Mouse (Mus musculus) B cell, adult 67 days (primary cell): ENCODE data around the gene A930017K11Rik. TPM values are rescaled to one million over a fixed set of nuclear protein-coding genes. Genes with fewer than 3 reads are reported as not detected.

Experiments used
- total RNA-seq, 2 experiments: library from RNA; stranded (reverse); gene quantifications; 4 replicates each; pipeline ENCODE4 v1.2.4; 2023

A930017K11Rik gene
- total RNA-seq, result not detected

DNA sequence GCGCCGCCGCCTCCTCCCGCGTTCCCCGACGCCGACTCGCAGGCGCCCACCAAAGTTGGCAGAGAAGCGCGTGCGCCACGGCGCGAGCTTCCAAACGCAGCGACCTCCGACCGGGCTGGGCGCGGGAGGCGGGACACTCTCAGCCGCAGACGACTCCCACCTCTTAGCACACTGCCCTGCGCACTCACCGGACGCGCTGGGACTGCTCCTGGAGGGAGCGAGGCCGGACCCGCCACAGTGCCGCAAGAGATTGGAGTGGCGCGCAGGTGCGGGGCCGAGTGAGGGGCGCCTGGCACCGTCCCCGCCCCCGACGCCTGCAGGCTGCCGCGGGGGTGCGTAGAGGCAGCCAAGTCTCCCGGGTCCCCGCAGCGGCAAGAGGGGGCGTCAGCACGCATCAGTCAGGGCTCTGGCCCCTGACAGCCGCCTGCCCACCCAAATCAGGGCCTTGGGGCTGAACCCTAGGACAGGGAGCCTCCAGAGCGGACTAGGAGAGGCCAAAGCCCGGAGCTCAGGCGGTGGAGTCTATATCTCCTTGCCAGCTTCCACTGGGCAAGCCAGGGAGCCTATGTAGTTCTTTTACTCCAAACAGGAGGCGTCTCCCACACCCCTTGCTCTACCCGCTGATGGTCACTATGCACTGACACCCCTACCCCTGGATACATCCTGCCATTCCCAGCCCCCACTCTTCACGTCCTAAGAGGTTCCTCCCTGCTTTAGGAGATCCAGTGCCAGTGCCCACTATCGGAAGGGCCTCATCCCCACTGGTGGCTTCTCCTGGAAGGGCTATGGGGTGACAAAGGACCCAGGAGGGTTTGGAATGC, at the start of gene A930017K11Rik:
TSS of gene A930017K11Rik (minus strand) at position 763 of the 821 bp plus-strand sequence.

GRCm38 (mm10) chr17:25985306-25986294, 33.2 kb upstream of the A930017K11Rik start, which contains the start of gene Capn15:
Gene Capn15, minus strand, starts transcription at chr17:25985796.

GRCm38 (mm10) chr17:25944366-25945163, 7.8 kb downstream of the A930017K11Rik start, which contains the start of the genes Pigq and Nhlrc4:
Gene Pigq, minus strand, starts transcription at chr17:25944936.
Gene Nhlrc4, minus strand, starts transcription at chr17:25944961.

GRCm38 (mm10) chr17:25919144-25919785, 33.1 kb downstream of the A930017K11Rik start, which contains the start of gene Rab40c:
Gene Rab40c, minus strand, starts transcription at chr17:25919727.

Other genes starting within 250 kb of the A930017K11Rik start
- gene Gng13, start 235.4 kb downstream of the A930017K11Rik start, total RNA-seq, result not detected
- 1 to 10 TPM; 6.7 to 8.5 TPM for gene Chtf18, start 225.1 kb downstream of the A930017K11Rik start, total RNA-seq
- gene Rpusd1, start 224.9 kb downstream of the A930017K11Rik start, total RNA-seq, result 1 to 10 TPM; 7.5 to 7.7 TPM
- gene Mslnl, start 216.5 kb downstream of the A930017K11Rik start, total RNA-seq, result not detected
- gene Msln, start 198.2 kb downstream of the A930017K11Rik start, total RNA-seq, result 1 to 10 TPM in 1 of 2 experiments, not detected in 1; 1.2 TPM
- gene Narfl, start 178.8 kb downstream of the A930017K11Rik start, total RNA-seq, result 10 to 100 TPM; 43.3 to 45.9 TPM
- gene Haghl, start 166.9 kb downstream of the A930017K11Rik start, total RNA-seq, result 10 to 100 TPM; 17.7 to 28.0 TPM
- under 1 TPM in 1 of 2 experiments, not detected in 1; 0.32 TPM for gene Ccdc78, start 166.0 kb downstream of the A930017K11Rik start, total RNA-seq
- 10 to 100 TPM; 50.2 to 61.0 TPM for gene Fam173a, start 159.7 kb downstream of the A930017K11Rik start, total RNA-seq
- not detected for gene AC134908.4, start 156.9 kb downstream of the A930017K11Rik start, total RNA-seq
- gene Metrn, start 155.4 kb downstream of the A930017K11Rik start, total RNA-seq, result 10 to 100 TPM; 13.3 to 17.5 TPM
- gene Fbxl16, start 143.5 kb downstream of the A930017K11Rik start, total RNA-seq, result not detected
- 10 to 100 TPM; 18.9 TPM for gene Wdr24, start 128.9 kb downstream of the A930017K11Rik start, total RNA-seq
- gene Jmjd8, start 123.7 kb downstream of the A930017K11Rik start, total RNA-seq, result 10 to 100 TPM; 31.0 to 35.5 TPM
- 10 to 100 TPM; 69.1 to 78.8 TPM for gene Stub1, start 119.2 kb downstream of the A930017K11Rik start, total RNA-seq
- 1 to 10 TPM; 1.8 to 4.8 TPM for gene Rhbdl1, start 115.3 kb downstream of the A930017K11Rik start, total RNA-seq
- gene Gm20683, start 110.8 kb downstream of the A930017K11Rik start, total RNA-seq, result 1 to 10 TPM; 3.6 to 4.6 TPM
- gene Rhot2, start 107.7 kb downstream of the A930017K11Rik start, total RNA-seq, result 10 to 100 TPM; 77.3 to 80.7 TPM
- gene Wdr90, start 91.1 kb downstream of the A930017K11Rik start, total RNA-seq, result 10 to 100 TPM; 25.1 to 32.9 TPM
- gene Mcrip2, start 83.8 kb downstream of the A930017K11Rik start, total RNA-seq, result 1 to 10 TPM; 3.2 to 4.2 TPM
- 10 to 100 TPM; 21.0 to 33.3 TPM for gene Mettl26, start 77.5 kb downstream of the A930017K11Rik start, total RNA-seq
- 1 to 10 TPM; 6.7 to 6.9 TPM for gene Wfikkn1, start 71.7 kb downstream of the A930017K11Rik start, total RNA-seq
- 10 to 100 TPM; 27.3 to 37.8 TPM for gene Rab40c, start 32.8 kb downstream of the A930017K11Rik start, total RNA-seq
- gene Pigq, start 7.6 kb downstream of the A930017K11Rik start, total RNA-seq, result 10 to 100 TPM; 84.4 to 92.2 TPM
- gene Nhlrc4, start 7.6 kb downstream of the A930017K11Rik start, total RNA-seq, result not detected
- gene Capn15, start 33.2 kb upstream of the A930017K11Rik start, total RNA-seq, result 10 to 100 TPM; 42.6 to 48.1 TPM
- 10 to 100 TPM; 10.4 to 11.9 TPM for gene Rab11fip3, start 117.0 kb upstream of the A930017K11Rik start, total RNA-seq
- gene Decr2, start 137.8 kb upstream of the A930017K11Rik start, total RNA-seq, result 1 to 10 TPM; 4.1 to 5.3 TPM
- 1 to 10 TPM; 1.0 to 1.8 TPM for gene Nme4, start 143.0 kb upstream of the A930017K11Rik start, total RNA-seq
- 10 to 100 TPM; 24.7 to 26.6 TPM for gene Tmem8, start 160.7 kb upstream of the A930017K11Rik start, total RNA-seq
- 10 to 100 TPM; 47.7 to 60.0 TPM for gene Mrpl28, start 170.9 kb upstream of the A930017K11Rik start, total RNA-seq
- gene Axin1, start 186.1 kb upstream of the A930017K11Rik start, total RNA-seq, result 10 to 100 TPM; 82.9 to 91.9 TPM
- gene Pdia2, start 246.5 kb upstream of the A930017K11Rik start, total RNA-seq, result not detected